Mouse (Mus musculus) heart, postnatal 10 days (tissue): ENCODE results near the gene Hipk2. TPM values are rescaled to one million over a fixed set of nuclear protein-coding genes. Genes with fewer than 3 reads are reported as not detected.
A peak's percentile ranks its signal among the peaks of the same experiment; 100 is the strongest.

ENCODE experiments used
- DNase-seq, 2 experiments: peaks; one replicate each; pipeline ENCODE4 v3.0.0; 2021
- intact Hi-C: fragments of 180-260 bp; cut with DNase I; formaldehyde crosslinking; loops from one replicate; pipeline ENCODE4 v1.15.1; 2025
- total RNA-seq, 2 experiments: library from RNA; stranded (reverse); gene quantifications; 2 replicates each; pipeline ENCODE4 v1.2.3; 2021

Gene Hipk2
- total RNA-seq = 10 to 100 TPM; 73.7 to 80.5 TPM

GRCm38 (mm10) chr6:38876071-38876911 is at the start of gene Hipk2:
Hipk2 (minus strand) TSS chr6:38876165.
- intact Hi-C loops = loop anchor here (5.0 to 10.0 kb wide), 3 partner anchors 36 to 341 kb away; partner anchors contain the start of gene Fmc1

DNA sequence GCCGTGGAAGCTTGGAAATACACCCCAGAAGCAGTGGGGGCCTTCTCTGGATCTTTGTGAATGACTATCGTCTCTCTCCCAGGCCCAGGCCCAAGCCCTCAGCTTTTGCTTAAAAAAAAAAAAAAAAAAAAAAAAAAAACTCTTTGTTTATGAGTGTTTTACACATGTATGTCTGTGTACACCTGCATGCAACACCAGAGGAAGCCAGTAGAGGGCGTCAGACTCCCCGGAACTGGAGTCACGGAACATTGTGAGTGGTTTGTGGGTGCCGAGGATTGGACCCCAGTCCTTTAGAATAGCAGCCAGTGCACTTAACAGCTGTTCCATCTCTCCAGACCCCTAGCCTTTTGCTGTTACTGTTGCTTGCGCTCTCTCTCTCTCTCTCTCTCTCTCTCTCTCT is 49.8 kb upstream of the Hipk2 start:
- DNase-seq = no peak
- intact Hi-C loops = loop anchor here (5.0 kb wide), 1 partner anchor 142 kb away; no protein-coding TSS in a partner anchor

More at GRCm38 (mm10) chr6:38876071-38876911, at the start of gene Hipk2:
- peak; percentile 89 to 90 for DNase-seq

DNA sequence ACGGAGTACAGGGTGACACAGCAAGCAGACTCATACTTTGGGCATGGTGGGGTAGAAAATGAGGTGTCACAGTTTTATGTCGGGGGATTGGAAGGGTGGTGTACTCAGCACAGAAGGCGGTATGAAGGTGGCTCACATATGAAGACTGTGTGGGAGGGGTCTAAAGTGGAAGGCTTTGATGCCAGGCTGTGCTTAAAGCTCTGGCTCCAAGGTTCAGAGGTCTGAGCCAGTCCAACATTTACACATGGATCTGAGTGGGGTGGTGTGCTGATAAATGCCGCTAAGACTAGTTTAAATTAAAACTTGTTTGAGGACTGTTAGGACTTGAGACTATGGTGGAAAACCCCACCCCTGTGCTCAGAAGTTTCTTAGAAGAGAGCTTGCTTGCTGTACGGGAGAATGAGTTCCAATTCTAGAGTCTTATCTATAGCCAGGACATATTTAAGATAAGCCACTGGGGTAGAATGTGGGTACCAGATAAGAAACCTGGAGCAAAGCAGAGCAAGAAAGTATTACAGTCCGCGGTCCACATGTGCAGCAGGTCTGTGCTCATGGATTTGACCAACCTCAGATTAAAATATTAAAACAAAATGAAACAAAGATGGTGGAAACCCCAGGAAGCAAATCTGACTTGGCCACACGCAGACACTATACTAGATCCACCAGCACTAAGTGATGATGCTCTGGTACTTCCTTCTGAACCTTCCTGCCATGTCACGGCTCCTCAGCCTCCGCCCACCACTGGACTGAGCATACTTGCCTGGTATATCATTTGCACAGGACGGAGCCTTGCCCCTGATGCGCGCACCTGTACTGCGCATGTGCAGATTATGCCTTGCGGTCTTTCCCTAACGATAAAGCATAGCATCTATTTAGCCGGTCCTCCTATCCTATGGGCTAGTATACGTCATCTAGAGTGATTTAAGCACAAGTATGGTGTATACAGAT is 48.2 kb upstream of the Hipk2 start:
- intact Hi-C loops = no loop called here
- no peak for DNase-seq

- intact Hi-C loops = no loop called here
- no peak for DNase-seq
These were observed 47.5 kb upstream of the Hipk2 start for GRCm38 (mm10) chr6:38923450-38923849.

- no peak for DNase-seq
- intact Hi-C loops = no loop called here
These were observed 46.6 kb upstream of the Hipk2 start for GRCm38 (mm10) chr6:38922517-38922916.

GRCm38 (mm10) chr6:38921810-38922116 is 45.8 kb upstream of the Hipk2 start:
- intact Hi-C loops = no loop called here
- no peak for DNase-seq

- intact Hi-C loops = no loop called here
- no peak for DNase-seq
These were observed 45.3 kb upstream of the Hipk2 start for GRCm38 (mm10) chr6:38921095-38921809.

DNA sequence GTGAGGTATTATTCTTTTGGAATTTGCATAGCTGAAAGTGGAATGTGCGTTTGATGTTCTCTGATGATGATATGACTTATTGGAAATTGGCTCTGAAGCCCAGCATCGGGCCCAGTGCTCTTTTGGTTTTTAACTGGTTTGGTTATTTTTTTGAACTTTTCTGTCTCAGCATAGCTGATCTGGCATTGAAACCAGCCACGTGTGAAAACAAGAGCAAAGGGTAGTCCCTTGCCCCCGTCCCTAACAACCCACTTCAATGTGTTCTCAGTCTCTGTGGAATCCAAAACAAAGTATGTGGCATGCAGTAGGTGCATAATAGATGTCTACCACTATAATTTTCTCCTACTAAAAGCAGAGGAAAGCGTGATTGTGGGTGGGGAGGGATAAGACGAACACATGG is 44.2 kb upstream of the Hipk2 start:
- intact Hi-C loops = no loop called here

DNA sequence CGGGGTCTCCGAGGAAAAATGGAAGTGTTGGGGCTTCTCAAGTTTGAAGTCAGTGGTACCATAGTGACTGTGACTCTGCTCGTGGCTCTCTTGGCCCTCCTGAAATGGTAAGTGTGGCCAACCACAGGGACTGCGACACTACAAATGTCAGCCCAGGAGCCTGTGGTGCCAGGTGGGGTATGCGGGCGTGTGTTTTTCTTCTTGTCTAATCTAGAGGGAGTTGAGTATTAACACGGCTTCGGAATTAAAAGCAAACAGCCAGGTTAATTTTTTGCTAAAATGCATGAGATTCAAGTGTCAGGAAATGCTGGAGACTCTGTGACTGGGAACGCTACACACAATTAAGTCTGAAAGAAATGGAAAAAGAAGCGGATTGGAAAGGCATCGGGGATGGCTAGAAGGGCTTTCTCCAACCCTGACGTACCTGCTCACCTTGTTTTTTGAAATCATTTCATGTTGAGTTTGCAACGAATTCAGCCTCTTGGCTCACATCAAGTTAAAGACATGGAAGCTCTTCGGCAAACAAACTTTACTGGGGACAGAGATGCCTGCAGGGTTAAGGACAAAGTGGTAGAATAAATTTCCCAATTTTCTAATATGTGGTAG is 43.3 kb upstream of the Hipk2 start:
- intact Hi-C loops = no loop called here
- no peak for DNase-seq

More for the DNA sequence above, 44.2 kb upstream of the Hipk2 start:
- DNase-seq = no peak

GRCm38 (mm10) chr6:38918728-38919127 is 42.8 kb upstream of the Hipk2 start:
- DNase-seq = no peak
- intact Hi-C loops = no loop called here

GRCm38 (mm10) chr6:38917415-38917814 is 41.5 kb upstream of the Hipk2 start:
- intact Hi-C loops = no loop called here

GRCm38 (mm10) chr6:38916571-38916970 is 40.6 kb upstream of the Hipk2 start:
- no peak for DNase-seq
- intact Hi-C loops = no loop called here

More at GRCm38 (mm10) chr6:38917415-38917814, 41.5 kb upstream of the Hipk2 start:
- no peak for DNase-seq

DNA sequence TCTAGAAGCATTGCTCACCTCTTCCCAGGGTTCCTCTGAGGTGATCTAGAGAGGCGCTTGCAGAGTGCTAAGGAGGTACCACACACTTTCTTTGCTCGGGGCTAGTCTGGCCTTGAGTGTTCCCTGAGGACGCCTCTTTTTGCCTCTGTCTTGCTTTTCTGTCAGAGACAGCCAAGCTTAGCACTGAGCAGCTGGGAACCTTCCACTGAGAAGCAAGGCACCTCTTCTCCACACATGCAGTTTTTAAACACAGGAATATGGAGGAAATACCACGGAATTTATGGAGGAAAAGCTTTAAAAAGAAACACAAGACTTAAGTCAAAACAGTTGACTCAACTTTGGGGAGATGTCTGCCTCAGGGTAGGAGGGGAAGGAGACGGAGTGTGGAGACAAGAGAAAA is 39.8 kb upstream of the Hipk2 start:
- intact Hi-C loops = no loop called here
- no peak for DNase-seq

DNA sequence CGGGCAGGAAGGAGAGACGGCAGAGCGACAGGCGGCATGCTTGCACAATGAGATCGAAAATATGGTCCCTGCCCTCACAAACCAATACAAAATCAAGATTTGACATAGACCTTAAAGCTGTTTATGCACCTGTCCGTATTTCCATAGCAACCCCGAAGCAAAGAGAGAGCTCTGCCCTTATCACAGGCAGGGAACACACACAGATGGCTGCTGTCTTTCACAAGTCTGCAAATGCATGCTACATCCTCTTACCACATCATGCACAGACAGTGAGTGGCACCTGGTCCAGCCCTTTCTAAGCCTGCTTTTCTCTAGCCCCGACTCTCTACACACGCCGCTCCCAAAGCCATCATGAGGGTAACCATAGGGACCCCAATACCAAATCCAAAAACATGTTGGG is 38.2 kb upstream of the Hipk2 start:
- DNase-seq = no peak
- intact Hi-C loops = loop anchor here (5.0 kb wide), 2 partner anchors 37 to 153 kb away; partner anchors contain the start of genes Hipk2 and Tbxas1

DNA sequence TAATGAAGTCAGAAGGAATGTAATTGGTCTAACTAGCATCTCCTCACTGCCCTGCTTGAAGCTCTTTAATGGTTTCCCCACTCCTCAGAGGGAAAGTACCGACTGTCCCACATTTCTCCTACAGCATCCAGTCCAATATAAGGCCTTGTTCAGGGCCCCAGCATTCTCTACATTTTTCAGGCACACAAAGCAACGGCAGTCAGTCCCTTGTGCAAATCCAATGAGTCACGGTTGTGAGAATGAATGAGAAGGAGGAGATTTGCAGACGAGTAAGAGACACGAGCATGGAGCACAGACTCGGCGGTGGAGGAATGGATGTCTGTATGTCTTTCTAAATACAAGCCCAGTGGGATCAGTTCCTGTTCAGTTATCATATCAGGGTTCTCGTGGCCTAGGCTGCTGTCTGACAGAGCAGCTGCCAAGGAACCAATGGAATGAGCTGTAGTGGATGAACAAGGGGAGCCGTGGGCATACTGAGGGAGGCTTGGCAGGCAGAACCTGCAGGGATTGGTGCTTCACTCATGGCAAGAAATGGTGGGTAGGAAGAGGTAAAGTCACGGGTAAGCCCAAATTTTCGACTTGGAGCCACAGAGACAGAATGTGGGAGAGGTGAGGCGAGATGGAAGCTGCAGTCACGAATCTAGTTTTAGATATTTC is 37.5 kb upstream of the Hipk2 start:
- intact Hi-C loops = loop anchor here (2.0 to 5.0 kb wide), 3 partner anchors 36 to 263 kb away; partner anchors contain the start of genes Hipk2 and Tbxas1
- no peak for DNase-seq

GRCm38 (mm10) chr6:38912845-38913244 is 36.9 kb upstream of the Hipk2 start:
- DNase-seq = no peak

DNA sequence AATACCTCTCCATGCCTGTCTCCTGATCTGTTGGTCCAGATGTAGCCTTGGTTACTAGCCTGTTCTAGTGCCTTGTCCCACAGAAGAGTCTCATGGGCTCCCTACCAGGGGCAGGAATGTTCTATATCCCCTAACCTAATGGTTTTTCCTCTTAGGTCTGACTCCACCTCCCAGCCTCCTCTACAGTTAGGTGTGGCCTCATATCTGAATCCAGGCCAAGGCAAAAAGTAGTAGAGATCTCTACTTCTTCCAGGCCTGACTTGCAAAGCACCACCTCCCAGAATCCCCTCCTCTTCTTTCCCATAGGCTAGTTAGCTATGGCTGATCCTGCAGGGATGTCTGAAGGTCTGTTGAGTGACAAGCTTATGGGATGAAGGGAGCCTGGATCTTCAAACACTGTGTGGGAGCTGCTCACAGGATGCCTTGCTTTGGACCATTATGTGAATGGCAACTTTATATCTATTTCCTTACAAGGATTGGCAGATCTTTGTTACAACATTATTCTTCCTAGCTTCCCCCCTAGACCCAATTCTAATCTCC is 36.2 kb upstream of the Hipk2 start:
- no peak for DNase-seq
- intact Hi-C loops = loop anchor here (2.0 to 5.0 kb wide), 3 partner anchors 35 to 261 kb away; partner anchors contain the start of genes Hipk2 and Tbxas1

More at GRCm38 (mm10) chr6:38912845-38913244, 36.9 kb upstream of the Hipk2 start:
- intact Hi-C loops = loop anchor here (2.0 to 5.0 kb wide), 3 partner anchors 36 to 262 kb away; partner anchors contain the start of genes Hipk2 and Tbxas1

DNA sequence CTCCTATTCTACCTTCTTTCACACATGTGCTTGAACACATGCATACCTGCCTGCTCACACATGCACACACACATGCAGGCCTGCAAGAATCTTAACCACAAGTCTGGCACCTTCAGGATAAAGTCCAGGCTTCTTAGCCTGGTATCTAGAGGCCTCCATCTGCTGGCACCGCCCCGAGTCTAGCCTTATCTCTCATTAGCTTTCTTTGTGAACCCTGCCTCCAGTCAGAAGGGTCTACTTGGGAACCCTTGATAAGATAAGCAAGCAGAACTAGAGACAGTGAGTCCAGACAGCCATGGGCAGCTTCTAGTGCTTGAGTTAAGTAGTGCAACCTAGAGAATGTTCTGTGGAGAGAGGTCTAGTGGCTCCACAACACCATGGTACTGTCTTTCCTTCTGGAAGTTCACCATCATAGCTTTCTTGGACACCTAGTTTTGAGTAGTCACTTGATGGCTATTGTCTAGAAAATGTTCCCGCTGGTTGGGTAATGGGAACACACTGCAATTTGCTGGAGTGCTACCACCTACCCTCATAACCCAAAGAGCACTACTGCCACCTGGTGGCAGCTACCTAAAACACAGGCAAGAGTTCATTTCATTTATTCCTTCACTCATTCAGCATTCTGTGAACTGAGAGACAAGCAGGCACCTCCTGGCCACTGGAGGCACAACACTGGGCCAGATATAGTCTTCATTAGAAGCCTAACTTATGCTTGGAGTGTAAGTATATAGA is 35.0 kb upstream of the Hipk2 start:
- intact Hi-C loops = loop anchor here (1.0 to 5.0 kb wide), 3 partner anchors 34 to 175 kb away; partner anchors contain the start of genes Hipk2 and Tbxas1
- peak; percentile 67 to 80 for DNase-seq
